Mouse (Mus musculus) spleen, adult 2 months (tissue): ENCODE results near the gene Nfatc4. TPM values are rescaled to one million over a fixed set of nuclear protein-coding genes. Genes with fewer than 3 reads are reported as not detected.
A peak's percentile ranks its signal among the peaks of the same experiment; 100 is the strongest.

ENCODE experiments used
- DNase-seq, 2 experiments: peaks; one replicate each; pipeline versions ENCODE4 v3.0.0 to v3.0.0-alpha.2; 2012 to 2021; ENCODE audit warnings: low spot score in 2 of 2, low read depth in 1 of 2
- H3K27ac ChIP-seq: fragments of 200-500 bp; 2 replicates; pipeline ENCODE4 v1.5.1; 2012; ENCODE audit warnings: low read length, inconsistent platforms; ENCODE audit not compliant: insufficient read depth
- H3K27me3 ChIP-seq: fragments of 200-500 bp; 2 replicates; pipeline ENCODE4 v1.6.1; 2012; ENCODE audit warnings: mild to moderate bottlenecking, moderate library complexity, low read length, inconsistent platforms; ENCODE audit not compliant: control insufficient read depth, insufficient read depth
- H3K36me3 ChIP-seq: fragments of 200-500 bp; 2 replicates; pipeline ENCODE4 v1.6.1; 2012; ENCODE audit warnings: mild to moderate bottlenecking, low read length, inconsistent platforms; ENCODE audit not compliant: control insufficient read depth, insufficient read depth
- H3K4me1 ChIP-seq: fragments of 200-500 bp; 2 replicates; pipeline ENCODE4 v1.6.1; 2011; ENCODE audit warnings: inconsistent platforms; ENCODE audit not compliant: control insufficient read depth, insufficient read depth, insufficient read length
- H3K4me3 ChIP-seq: fragments of 200-500 bp; 2 replicates; pipeline ENCODE4 v1.5.1; 2011; ENCODE audit warnings: mild to moderate bottlenecking, inconsistent platforms; ENCODE audit not compliant: insufficient read depth, insufficient read length; ENCODE audit errors: extremely low read depth
- CTCF ChIP-seq: fragments of 200-500 bp; IDR thresholded peaks from 2 replicates; pipeline ENCODE4 v1.5.1; 2011; ENCODE audit warnings: mild to moderate bottlenecking, inconsistent platforms; ENCODE audit not compliant: insufficient read depth, insufficient read length, insufficient replicate concordance; ENCODE audit errors: extremely low read depth
- POLR2A ChIP-seq: fragments of 200-500 bp; IDR thresholded peaks from 2 replicates; pipeline ENCODE4 v1.6.1; 2011; ENCODE audit warnings: low read depth, low read length, inconsistent platforms
- WGBS: fragments of 180-500 bp; shearing (Covaris S2); methylation state at CpG from one replicate; pipeline ENCODE4 v1.1.7; 2018; 5-methylcytosine and 5-hydroxymethylcytosine counted together
- polyA plus RNA-seq: library from polyadenylated mRNA; depleted of rRNA; stranded (reverse); fragments of >200 nt; gene quantifications from 2 replicates; pipeline ENCODE4 v1.2.3, GENCODE M21; 2012

Nfatc4 gene
- polyA plus RNA-seq, 1 experiment = 4.6 TPM

GRCm38 (mm10) chr14:55862970-55863369 lies 40.0 kb downstream of the Nfatc4 start:
- H3K27me3 ChIP-seq = no peaks in the 10 kb centered on the region
- H3K4me1 ChIP-seq = no peaks in the 10 kb centered on the region
- no peak for TF ChIP-seq POLR2A
- H3K36me3 ChIP-seq = no peaks in the 10 kb centered on the region
- no peak overlapping the region for H3K4me3 ChIP-seq
- 91% methylated on average over 10 of the region's 10 CpGs for WGBS
- no peak for DNase-seq
- no peak overlapping the region for H3K27ac ChIP-seq

GRCm38 (mm10) chr14:55863773-55864172 lies 40.8 kb downstream of the Nfatc4 start:
- TF ChIP-seq CTCF = peak; percentile 80; the same call in 1 of the 2 replicates
- TF ChIP-seq POLR2A = no peak
- no peak overlapping the region for H3K27ac ChIP-seq
- 36% methylated on average over 7 of the region's 7 CpGs for WGBS
- H3K36me3 ChIP-seq = no peaks in the 10 kb centered on the region
- DNase-seq = peak in 1 of 2 experiments; percentile 64
- no peak overlapping the region for H3K4me3 ChIP-seq
- H3K27me3 ChIP-seq = no peaks in the 10 kb centered on the region
- no peaks in the 10 kb centered on the region for H3K4me1 ChIP-seq

GRCm38 (mm10) chr14:55866962-55867361 lies 44.0 kb downstream of the Nfatc4 start:
- TF ChIP-seq CTCF (peak; percentile 37; the same call in 1 of the 2 replicates), POLR2A (no peak)
- H3K36me3 ChIP-seq = no peaks in the 10 kb centered on the region
- no peaks in the 10 kb centered on the region for H3K27me3 ChIP-seq
- H3K4me3 ChIP-seq = no peak overlapping the region
- 45% methylated on average over 4 of the region's 4 CpGs for WGBS
- H3K27ac ChIP-seq = no peak overlapping the region
- DNase-seq = no peak
- no peaks in the 10 kb centered on the region for H3K4me1 ChIP-seq

- DNase-seq = no peak
- no peak for TF ChIP-seq POLR2A
- no peak for TF ChIP-seq CTCF
- no peak overlapping the region for H3K27ac ChIP-seq
- WGBS = 92% methylated on average over 14 of the region's 14 CpGs
- no peak overlapping the region for H3K4me3 ChIP-seq
- no peaks in the 10 kb centered on the region for H3K36me3 ChIP-seq
- H3K4me1 ChIP-seq = no peaks in the 10 kb centered on the region
- no peaks in the 10 kb centered on the region for H3K27me3 ChIP-seq
These were observed 45.5 kb downstream of the Nfatc4 start for GRCm38 (mm10) chr14:55868230-55869026.

GRCm38 (mm10) chr14:55869538-55869937 lies 46.6 kb downstream of the Nfatc4 start:
- TF ChIP-seq POLR2A (no peak), CTCF (no peak)
- Histone ChIP-seq H3K4me3 (no peak overlapping the region), H3K27me3 (no peaks in the 10 kb centered on the region), H3K4me1 (no peaks in the 10 kb centered on the region), H3K36me3 (no peaks in the 10 kb centered on the region), H3K27ac (no peak overlapping the region)
- no peak for DNase-seq
- 93% methylated on average over 6 of the region's 6 CpGs for WGBS

GRCm38 (mm10) chr14:55872039-55872438 lies 49.1 kb downstream of the Nfatc4 start:
- Histone ChIP-seq H3K4me3 (no peak overlapping the region), H3K4me1 (no peaks in the 10 kb centered on the region), H3K27ac (no peak overlapping the region), H3K27me3 (no peaks in the 10 kb centered on the region), H3K36me3 (no peaks in the 10 kb centered on the region)
- no peak for DNase-seq
- TF ChIP-seq POLR2A = no peak
- no peak for TF ChIP-seq CTCF
- 94% methylated on average over 12 of the region's 12 CpGs for WGBS

- Histone ChIP-seq H3K4me1 (no peaks in the 10 kb centered on the region), H3K27me3 (no peaks in the 10 kb centered on the region), H3K27ac (no peak overlapping the region), H3K36me3 (no peaks in the 10 kb centered on the region), H3K4me3 (no peak overlapping the region)
- 89% methylated on average over 17 of the region's 17 CpGs for WGBS
- TF ChIP-seq CTCF (no peak), POLR2A (no peak)
- no peak for DNase-seq
These were observed 49.6 kb downstream of the Nfatc4 start for GRCm38 (mm10) chr14:55872551-55872950.
